Mouse (Mus musculus) v-Abl transformed pro-B cells (cell line): Measurements from ENCODE around the gene Ttf1.

Source experiments
- in situ Hi-C, 2 experiments: fragments of 400-800 bp; cut with MboI; formaldehyde crosslinking; loops; one replicate each; pipeline ENCODE4 v1.15.1; 2025; ENCODE audit not compliant: unreplicated experiment in 2 of 2

Ttf1 gene

DNA sequence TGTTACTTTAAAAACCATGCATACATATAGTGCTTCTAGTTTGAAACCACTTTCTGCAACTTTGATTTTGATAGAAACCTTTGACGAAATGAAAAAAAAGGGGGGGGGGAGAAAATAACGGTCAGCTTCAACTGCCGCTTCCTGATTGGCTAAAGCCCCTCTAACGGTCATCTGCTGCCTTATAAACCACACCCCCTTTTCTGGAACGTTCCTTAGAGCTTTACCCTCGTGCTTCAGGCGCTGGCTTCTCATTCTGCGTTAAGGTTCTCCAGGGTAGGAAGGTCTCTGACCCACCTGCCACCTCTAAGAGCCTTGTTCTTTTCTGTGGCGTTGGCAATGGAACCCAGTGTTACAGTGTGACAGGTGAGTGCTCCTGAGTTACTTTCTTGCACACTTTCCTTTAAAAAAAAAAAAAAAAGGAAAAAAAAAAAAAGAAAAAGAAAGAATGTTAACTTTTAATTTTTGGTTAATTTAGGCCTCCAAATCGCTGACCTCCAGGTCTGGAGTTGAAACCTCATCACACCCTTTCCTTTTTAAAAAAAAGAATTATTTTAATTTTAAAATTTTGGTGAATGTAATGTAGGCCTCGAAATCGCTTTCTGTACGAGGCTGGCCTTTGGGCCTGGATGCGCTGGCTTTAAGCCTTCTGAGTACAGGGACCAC is 64.0 kb downstream of the Ttf1 start, which contains the start of gene Setx:
TSS of gene Setx (plus strand) at position 275 of the 663 bp plus-strand sequence.
- in situ Hi-C loops, result no loop called here

DNA sequence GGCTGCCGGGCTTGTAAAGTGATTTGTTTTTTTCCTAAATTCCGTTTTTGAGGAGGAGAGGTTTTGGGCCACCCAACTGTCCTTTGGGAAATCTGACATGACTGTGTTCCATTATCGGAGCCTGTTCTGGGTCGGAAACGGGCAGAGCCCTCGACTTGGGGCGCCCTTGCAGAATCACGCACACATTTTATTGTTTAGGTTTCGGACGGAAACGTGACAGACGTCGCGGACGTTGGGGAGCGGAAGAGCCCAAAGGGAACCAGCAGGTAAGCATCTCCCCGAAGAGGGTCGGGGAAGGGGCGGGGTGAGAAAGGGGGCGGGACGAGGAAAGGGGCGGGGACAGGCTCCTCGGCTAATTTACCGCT is 64.5 kb downstream of the Ttf1 start:
- in situ Hi-C loops, result no loop called here

DNA sequence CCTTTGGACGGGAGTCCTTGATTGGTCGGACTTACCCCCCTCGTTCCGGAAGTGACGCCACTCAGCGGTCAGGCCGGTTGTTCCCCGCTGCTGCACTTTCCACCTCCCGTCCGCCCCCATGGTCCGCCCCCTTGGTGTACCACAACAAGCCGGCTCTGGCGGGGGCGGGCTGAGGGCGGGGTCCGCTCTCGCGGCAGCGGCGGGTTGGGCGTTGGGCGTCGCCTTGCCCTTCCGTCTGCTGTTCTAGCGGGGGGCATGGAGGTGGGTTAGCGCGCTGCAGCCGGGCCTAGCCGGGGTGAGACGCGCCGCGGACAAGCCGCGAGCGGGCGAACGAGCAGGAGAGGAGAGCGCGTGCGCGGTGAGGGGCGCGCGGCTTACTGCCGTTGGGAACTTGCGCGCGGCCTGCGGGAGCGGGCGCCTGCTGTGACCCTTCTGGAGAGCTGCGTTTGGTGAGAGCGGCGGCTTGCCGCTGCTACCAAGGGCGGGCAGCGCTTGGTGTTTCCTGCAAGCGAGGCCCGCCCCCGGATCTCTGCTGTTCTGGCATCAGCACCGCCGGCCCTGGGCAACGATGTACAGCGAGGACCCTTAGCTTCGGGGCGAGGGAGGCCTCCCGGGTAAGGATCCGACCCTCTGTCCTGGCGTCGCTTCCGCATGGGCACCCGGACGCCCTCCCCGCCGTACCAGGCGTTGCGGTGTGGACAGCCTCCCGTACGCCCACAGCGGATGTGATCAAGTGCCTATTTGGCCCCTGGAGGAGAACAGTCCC is 65.1 kb downstream of the Ttf1 start:
- in situ Hi-C loops, result loop anchor here (5.0 kb wide), 1 partner anchor 43 kb away; no protein-coding TSS in a partner anchor

DNA sequence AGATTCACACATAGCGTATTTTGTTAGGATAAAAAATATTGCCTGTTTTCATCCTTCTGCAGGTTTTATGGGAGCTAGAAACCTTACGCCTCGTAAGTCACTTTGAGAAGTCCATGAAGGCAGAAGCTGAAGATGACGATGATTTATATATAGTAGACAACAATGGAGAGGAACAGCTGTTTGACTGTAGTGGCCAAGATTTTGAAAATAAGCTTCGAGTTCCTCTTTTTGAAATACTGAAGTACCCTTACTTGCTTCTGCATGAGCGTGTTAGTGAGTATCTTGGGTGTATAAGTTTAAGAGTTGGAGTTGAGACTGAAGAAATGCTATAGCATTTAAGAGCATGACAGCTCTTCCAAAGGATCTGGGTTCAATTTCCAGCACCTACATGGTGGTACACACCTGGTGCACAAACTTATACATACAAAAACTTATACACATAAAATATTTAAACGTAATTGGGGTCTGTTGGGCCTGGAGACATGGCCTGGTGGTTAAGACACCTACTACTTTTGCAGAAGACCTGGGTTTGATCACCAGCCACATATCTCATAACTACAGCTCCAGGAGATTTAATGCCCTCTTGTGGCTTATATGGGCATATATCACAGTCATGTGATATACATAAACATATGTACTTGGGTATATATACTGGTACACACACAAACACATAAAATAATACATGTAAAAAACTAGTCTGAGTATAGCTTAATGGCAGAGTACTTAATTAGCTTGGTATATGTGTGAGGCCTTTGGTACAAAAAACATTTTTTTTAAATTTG is 70.2 kb downstream of the Ttf1 start:
- in situ Hi-C loops, result loop anchor here in 1 of 2 experiments (10.0 kb wide), 1 partner anchor 376 kb away; no protein-coding TSS in a partner anchor

DNA sequence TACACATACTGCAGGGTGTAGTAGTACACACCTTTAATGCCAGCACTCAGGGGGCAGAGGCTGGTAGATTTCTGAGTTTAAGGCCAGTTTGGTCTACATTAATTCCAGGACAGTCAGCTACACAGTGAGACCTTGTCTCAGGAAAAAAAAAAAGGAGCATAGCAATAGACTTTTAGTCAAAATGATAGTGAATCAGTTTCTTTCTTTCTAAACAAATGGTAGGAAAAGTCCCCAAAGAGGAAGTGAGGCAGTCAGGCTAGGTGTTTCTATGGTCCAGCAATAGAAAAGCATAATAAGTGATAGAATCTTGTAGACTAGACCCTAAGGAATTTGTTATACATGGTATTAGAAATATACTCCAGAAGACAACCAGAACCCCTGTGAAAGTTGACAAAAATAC is 75.1 kb downstream of the Ttf1 start:
- in situ Hi-C loops, result loop anchor here (5.0 to 10.0 kb wide), 2 partner anchors 37 to 380 kb away; no protein-coding TSS in a partner anchor
